Mouse (Mus musculus) left cerebral cortex, postnatal 4 days (tissue): ENCODE measurements at regions not wholly inside any gene's neighbourhood (a gene's known extent, or its start where the extent isn't known, plus 50 kb on each side); places are given as distances from the start of the nearest gene placed in this dataset.
A peak's percentile ranks its signal among the peaks of the same experiment; 100 is the strongest.

Experiments used
- DNase-seq: peaks from one replicate; pipeline ENCODE4 v3.0.0-alpha.2; 2022
- intact Hi-C: fragments of 180-260 bp; cut with DNase I; formaldehyde crosslinking; loops from one replicate; pipeline ENCODE4 v1.15.1; 2025

DNA sequence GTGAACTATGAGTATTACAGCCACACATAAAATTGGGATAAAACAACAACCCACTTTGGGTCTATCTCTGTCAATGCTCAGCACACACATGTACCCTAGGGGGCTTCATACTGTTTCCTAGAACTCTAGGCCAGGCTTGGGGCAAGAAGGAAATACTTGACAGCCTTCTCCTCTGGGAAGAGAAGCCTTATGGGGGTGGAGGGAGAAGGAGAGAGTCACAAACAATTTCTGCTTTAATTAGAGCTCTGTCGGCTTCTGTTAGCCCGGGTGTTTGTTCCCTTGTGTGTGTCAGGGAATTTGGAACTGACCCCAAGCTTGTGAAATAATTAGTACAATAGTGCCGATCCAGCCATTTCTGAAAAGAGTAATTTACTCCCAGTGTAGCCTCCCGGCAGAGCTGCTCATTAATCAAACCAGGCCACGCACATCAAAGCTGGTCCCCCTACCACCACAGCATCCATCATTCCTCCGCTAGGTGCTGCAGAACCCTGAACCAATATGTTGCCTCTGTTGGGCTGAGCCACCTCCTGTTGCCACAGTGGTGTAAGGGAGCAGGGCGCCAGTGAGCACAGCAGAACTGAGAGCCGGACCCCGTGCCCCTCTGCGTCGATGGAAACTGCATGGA is 307.3 kb downstream of the Tmem114 start:
- intact Hi-C loops, result no loop called here
- peak; percentile 3 for DNase-seq

DNA sequence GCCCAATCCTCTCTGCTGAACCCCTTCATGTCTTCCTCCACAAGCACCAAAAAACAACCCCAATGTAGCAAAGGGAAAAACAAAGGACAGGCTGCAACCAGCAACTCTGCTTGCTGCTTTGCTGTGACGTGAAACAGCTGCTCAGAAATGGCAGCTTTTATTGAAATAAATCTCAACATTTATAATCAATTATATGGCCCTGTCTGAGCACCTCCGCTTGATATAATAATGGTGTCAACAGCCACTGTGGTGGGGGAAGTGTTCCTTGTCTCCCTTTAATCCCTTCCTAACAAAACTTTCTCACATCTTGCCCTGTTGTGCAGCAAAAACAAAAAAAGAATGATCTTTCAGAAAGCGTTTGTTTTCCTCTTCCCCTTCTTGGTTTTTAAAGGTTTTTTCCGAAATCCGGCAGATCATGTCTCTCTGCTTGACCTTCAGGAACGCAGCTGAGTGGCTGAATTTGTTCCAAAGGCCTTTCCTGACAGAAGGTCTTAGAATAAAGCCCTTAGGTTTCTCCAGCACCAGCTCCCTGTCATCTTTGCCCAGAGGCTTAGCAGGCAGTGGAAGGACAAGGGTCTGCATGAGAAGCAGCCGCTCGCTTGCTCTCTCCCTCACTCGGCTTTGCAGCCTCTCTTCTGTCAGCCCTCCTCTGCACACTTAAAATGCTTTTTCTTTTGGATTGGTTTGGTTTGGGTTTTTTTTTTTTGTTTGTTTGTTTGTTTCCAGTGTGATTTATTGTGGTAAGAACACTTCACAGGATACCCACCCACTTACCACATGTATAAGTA is 313.4 kb downstream of the Tmem114 start:
- DNase-seq, result no peak
- intact Hi-C loops, result no loop called here

- peak; percentile 48 for DNase-seq
- intact Hi-C loops, result no loop called here
Observed at GRCm38 (mm10) chr16:8108141-8109122, 316.5 kb downstream of the Tmem114 start.

DNA sequence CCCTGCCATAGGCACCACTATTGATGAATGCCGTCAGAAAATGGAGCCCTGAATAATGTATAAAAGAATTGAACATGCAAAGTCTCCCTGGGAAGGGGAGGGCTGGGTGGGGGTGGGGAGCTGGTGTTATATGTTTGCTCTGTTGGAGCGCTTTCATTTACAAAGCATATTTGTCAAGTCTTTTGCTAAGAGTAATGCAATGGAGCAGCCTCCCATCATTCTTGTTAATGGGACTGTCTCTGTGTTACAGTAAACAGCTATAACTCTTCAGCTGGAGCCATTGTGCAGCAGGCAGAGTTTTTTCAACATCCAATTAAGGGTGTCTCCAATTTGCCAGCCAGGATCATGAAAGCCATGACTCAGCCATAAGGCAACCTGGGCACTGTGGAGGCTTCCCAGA is 345.9 kb downstream of the Tmem114 start:
- intact Hi-C loops, result no loop called here

DNA sequence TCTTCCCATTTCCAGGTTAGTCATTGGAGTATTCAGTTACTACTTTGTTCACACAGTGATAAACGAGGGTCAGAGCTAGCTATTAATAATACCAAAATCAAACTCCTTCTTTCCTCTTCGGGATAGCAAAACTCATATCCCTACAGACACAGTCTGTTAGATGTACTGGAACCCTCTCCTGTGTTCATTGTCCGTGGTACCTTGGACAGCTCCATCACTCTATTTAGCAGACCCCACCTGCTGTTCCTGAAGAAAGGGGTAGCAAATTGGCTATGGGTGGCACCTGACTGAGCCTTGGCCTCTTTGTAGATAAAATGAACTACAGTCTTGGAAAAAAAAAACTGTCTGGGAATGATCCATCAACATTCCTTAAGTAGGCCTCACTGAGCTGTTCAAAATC is 346.5 kb downstream of the Tmem114 start:
- no peak for DNase-seq
- intact Hi-C loops, result no loop called here

More for the DNA sequence above, 345.9 kb downstream of the Tmem114 start:
- no peak for DNase-seq

GRCm38 (mm10) chr16:8074729-8075128 is 350.2 kb downstream of the Tmem114 start:
- intact Hi-C loops, result no loop called here
- no peak for DNase-seq

DNA sequence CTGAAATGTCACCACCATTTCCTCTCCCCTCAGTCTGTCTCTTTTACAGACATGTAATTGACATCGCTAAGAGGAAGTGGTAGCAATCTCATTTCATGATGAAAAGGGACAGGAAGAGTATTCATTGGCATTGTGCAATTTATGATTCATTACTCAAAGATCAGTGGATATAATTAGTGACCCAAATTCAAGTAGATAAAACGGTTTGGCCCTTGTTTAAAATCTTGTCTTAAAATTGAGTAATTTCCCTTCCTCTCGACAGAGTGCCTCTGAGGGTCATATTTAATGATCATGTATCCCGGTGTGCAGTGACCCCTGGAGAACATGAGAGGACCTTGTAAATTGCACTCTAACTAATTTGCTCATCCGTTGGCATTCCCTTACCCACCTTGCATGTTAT is 371.0 kb downstream of the Tmem114 start:
- intact Hi-C loops, result no loop called here
- no peak for DNase-seq

GRCm38 (mm10) chr16:8008966-8009365 is 416.0 kb downstream of the Tmem114 start:
- DNase-seq, result no peak
- intact Hi-C loops, result no loop called here

GRCm38 (mm10) chr16:8006631-8007030 is 418.3 kb downstream of the Tmem114 start:
- no peak for DNase-seq
- intact Hi-C loops, result no loop called here

DNA sequence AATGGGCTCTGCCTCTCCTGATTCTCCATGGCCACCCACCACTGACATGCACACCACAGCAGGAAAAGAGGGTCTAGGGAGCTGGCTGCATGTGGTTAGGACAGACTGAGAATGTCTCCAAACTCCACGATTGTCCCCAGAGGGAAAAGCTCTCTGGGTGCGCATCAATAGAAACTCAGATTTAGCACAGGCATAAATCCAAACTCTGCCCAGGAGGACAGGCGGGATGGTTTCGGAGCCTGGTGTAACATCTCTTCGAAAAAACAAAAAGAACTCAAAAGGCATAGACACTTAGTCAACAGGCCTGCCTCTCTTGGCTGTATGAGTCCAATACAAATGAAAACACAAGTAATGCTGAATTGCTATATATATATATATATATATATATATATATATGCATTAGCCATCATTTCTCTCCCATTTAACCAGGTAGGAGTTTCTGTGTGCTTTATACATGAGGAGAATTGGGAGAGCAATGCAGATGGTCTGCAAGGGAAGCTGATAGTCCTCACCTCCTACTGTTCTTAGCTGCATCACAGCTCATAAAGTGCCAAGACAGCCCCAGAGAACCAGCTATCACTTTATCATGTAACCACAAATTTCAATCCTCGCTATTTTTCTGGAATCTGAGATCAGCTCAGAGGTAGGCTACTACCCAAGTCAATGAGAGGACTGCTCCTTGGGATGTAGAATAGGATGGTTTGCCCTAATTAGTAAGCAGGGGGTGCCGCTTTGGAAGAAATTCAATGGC is 422.4 kb downstream of the Tmem114 start:
- intact Hi-C loops, result no loop called here
- no peak for DNase-seq

- intact Hi-C loops, result no loop called here
- DNase-seq, result no peak
Observed at GRCm38 (mm10) chr16:7982816-7983215, 442.1 kb downstream of the Tmem114 start.

DNA sequence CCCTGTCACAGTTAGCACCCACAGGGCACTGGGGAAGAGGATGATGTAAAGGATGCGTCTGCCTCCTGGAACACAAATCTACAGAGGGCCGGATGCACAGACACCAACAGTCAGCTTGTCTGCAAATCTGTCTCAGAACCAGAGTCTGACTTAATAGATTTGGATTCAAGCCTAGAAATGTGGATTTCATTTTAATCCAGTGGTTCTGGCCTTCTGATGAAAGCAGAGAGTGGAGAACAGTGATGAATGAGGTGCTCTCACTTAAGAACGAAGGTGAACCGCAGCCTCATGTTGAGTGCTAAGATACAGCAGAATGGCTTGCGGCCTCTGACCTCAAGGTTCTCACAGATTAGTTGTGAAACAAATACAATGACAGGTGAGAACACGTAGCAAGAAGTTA is 446.5 kb downstream of the Tmem114 start:
- DNase-seq, result no peak
- intact Hi-C loops, result no loop called here

DNA sequence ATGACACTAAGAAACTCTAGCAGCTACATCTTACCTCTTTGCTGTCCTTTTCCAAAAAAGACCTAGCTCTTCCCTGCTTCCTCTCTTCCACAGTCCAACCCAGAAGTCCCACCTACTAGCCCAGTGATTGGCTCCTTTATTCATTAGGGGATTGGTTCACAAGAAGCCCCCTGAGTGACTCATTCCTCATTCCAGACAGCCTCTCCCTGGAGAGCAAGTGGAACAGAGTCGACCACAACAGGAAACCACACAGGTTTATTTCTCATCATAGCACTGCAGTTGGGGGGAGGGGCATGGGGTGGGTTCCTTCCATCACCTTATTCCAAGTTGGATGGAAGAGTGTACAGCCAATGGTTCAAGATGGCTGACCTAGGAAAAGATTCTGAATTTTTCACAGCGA is 473.3 kb downstream of the Tmem114 start:
- intact Hi-C loops, result no loop called here
- DNase-seq, result no peak

DNA sequence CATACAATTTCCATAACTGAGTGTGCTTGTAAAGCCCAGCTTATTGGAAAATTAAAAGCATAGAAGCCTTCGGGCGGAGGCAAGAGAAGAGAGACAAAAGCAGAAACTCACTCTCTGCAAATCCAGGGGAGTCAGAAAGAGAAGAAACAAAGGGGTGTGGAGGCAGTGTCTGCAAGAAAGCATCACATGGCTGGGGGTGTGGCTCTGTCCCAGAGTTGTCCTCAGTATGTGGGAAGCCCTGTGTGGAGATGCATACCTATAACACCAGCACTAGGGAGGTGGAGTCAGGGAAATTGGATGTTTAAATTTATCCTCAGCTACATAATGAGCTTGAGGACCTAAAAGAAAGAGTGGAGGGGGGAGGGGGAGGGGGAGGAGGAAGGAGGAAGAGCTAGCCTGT is 482.6 kb downstream of the Tmem114 start:
- intact Hi-C loops, result no loop called here

GRCm38 (mm10) chr16:7937167-7937566 is 487.8 kb downstream of the Tmem114 start:
- intact Hi-C loops, result no loop called here
- peak; percentile 49 for DNase-seq

More for the DNA sequence above, 482.6 kb downstream of the Tmem114 start:
- no peak for DNase-seq

GRCm38 (mm10) chr16:7932322-7932721 is 492.6 kb downstream of the Tmem114 start:
- intact Hi-C loops, result no loop called here
- DNase-seq, result no peak

GRCm38 (mm10) chr16:7931676-7932075 is 493.3 kb downstream of the Tmem114 start:
- peak; percentile 52 for DNase-seq
- intact Hi-C loops, result no loop called here

DNA sequence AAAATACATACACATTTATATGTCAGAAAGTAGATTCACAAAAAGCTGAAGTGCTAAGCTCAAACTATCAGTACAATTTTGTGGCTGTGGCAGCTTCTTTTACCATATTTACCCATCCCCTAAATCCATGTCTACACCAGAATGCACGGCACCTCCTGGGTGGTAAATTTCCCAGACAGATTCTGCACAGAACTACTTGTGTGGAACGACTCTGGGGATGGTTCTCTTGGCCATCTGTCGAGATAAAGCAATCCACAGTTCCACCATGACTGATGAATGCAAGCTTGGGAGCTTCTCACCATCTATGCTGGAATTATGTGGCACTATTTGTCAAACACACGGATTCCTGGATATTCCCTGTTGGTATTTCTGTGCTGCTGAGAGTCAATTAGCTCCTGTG is 495.8 kb downstream of the Tmem114 start:
- DNase-seq, result no peak
- intact Hi-C loops, result loop anchor here (5.0 kb wide), 2 partner anchors 277 to 1427 kb away; no protein-coding TSS in a partner anchor

DNA sequence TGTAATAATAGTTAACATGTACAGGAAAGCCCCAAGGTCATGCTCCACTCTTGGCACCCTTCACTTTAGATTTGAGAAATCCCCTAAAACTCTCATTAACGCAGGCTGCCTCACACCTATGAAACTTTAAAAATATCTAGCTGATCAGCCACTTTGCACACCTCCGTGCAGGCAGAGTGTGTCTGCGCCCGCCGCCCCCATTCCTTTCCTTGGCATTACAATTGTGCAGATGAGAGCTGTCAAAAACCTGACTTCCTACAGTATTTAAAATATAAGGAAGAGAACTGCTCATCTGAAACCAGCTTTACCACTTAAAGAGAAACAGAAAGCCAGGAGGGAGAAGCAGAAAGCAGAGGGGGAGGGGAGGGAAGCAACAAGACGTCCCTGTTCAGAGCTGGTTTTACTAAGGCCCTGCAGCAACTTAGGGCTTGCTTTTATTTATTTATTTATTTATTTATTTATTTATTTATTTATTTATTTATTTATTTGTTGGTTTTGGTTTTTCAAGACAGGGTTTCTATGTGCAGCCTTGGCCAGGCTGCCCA is 496.5 kb downstream of the Tmem114 start:
- intact Hi-C loops, result loop anchor here (5.0 kb wide), 2 partner anchors 276 to 1426 kb away; no protein-coding TSS in a partner anchor
- DNase-seq, result no peak

GRCm38 (mm10) chr16:7927756-7928155 is 497.2 kb downstream of the Tmem114 start:
- peak; percentile 54 for DNase-seq
- intact Hi-C loops, result loop anchor here (5.0 kb wide), 2 partner anchors 275 to 1425 kb away; no protein-coding TSS in a partner anchor
